Mouse (Mus musculus) left cerebral cortex, adult 18-20 months (tissue): Measurements from ENCODE around the gene Map4k5. TPM values are rescaled to one million over a fixed set of nuclear protein-coding genes. Genes with fewer than 3 reads are reported as not detected.

Experiments used
- DNase-seq, 2 experiments: peaks; one replicate each; pipeline ENCODE4 v3.0.0; 2021 to 2022; ENCODE audit warnings: low spot score in 2 of 2, mixed read lengths in 1 of 2
- total RNA-seq, 2 experiments: library from RNA; stranded (reverse); gene quantifications; 2 replicates each; pipeline ENCODE4 v1.2.3; 2021

The Map4k5 gene
- total RNA-seq, 2 experiments from 2014 or later: 37.6 to 38.6 TPM

DNA sequence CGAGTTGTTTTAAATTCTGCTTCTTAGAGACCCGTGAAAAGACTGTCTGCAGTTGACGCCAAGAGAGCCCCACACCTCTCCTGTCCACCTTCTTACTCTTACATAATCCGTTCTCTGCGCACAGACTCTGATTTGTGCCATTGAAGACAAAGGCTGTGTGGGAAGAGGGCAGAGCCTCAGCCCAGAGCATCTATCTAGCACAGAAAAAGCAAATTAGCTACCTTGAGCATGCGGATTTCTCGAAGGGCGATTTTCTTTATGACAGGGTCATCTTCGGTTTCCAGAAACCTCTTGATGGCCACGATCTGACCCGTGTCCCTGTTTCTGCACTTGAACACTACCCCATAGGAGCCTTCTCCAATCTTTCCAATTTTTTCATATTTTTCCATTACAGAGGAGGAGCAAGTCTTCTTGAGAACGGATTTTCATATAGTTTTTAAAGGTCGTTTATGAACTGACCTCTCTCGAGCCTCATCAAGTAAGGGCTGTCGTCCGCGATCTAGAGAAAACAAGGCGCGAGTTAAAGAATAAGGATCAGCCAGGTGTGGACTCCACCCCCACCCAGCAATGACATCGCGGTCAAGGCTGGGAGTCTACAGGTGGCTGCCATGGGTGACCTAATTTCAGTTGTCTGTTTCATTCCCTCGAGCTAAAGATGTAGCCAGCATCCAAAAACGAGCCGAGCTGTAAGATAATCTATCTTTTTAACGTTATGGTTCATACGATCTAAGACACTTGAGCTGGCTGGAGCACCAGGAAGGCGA, 103.1 kb downstream of the Map4k5 start:
- peak; percentile 14 to 49 for DNase-seq

DNA sequence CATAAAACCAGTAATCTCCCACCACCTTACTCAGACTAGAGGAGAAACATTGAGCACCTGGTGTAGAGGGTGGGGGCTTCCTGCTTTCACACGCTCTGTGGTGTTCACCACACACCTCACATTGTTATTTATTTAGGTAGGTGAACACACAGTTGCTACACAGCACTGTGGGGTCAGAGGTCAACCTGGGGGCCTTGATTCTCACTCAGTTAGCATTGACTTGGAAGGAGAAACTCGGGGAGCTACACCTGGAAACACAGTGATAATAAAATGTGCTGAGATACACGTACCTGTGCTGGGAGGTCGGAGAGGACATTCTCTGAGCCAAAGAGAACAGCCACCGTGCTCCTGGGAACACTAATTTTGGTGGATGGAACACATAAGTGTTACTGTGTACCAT, 104.6 kb downstream of the Map4k5 start:
- DNase-seq: no peak

DNA sequence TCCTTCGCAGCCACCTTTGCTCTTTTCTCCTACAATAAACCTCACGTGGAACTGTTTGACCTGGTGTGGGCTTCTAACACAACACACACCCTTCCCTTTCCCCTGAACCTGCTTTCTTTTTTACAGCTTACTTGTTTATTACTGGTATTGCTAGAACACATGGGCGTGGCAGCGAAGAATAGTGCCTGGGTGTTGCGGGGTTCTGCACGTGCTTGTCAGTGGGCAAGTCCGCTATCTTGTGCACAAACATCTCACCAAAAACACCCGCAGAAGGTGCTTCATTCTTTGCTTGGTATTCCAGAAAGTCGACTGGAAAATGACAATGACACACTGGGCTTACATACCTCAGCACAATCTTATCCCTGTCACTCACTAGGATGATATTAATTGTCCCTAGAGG, 107.5 kb downstream of the Map4k5 start:
- DNase-seq: no peak

DNA sequence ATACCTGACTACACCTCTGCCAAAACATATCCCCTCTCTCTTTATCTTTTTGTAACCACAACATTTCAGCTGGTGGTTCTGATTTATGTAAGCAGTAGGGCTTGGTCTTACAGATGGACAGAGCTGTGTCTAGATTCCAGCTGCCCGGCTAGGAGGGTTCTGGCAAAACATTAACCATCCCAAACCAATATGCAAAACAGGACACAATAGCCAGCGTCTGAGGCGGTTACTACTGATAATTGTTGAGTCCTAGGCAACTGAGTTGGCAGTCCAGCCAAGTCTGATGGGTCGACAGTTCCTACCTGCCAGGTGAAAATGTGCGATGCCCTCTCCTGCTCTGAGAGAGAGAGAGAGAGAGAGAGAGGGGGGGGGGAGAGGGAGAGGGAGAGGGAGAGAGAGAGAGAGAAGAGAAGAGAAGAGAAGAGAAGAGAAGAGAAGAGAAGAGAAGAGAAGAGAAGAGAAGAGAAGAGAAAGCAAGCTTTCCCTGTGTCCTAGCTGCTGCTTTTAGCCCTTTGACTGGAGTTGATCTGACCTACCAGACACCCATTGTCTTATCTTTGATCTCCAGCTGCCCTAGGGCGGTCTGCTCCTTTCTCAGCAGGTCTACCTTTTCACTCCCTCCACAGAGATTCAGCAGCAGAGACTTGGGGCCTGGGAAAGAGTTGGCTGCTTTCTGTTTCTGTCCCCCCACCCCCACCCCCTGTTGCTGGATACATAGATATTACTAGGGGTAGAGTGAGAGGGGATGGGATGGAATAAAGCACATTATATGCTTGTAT, 109.6 kb downstream of the Map4k5 start:
- DNase-seq: no peak

DNA sequence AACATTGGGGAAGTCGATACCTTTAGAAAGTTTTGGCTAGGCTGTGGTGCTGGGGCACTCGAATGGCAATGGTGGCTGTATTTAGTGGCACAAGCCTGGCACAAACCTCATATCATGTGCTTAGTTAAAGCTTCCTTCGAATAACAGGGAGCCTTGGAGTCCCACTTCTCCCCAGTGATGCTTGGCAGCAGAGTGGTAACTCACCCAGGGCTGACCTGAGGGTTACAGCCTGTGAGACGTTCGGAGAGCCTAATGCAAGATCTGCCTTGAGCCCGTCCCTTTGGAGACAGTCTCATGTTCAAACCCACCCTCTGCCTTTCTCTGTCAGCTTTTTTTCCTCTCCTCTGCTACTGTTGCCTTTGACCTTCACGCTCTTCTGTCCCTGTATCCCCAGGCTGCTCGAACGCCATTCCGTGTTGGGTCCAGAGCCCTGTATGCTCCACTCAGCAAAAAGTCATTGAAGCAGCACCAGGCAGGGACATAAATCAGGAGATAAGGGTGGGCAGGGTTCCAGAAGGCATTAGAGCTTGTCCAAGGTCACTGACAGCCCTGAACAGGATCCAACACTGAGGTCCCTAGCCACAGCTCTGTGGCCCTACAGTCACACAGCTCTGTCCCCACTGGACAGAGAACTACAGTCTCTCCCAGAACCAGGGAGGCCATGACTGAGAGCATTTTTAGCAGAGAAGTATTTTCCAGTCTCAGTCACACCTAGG, 110.9 kb downstream of the Map4k5 start:
- no peak for DNase-seq

DNA sequence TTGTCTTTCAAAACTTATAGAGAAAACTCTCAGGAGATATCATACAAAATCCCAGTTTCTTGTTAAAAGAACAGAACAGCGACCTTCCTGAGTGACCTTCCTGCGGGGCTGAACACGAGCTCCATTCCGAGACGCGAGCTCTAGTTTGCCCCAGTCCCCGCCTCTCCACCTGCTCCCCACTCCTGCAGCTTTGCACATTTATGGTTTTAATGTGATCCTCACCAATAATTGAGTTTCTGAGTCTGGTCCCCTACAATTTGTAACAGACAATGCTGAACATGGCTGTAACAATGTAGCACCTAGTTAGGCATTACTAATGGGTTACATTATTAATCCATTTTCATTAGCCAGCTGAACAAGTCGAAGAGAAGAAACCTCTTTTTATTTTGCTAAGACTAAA, 111.5 kb downstream of the Map4k5 start:
- no peak for DNase-seq

DNA sequence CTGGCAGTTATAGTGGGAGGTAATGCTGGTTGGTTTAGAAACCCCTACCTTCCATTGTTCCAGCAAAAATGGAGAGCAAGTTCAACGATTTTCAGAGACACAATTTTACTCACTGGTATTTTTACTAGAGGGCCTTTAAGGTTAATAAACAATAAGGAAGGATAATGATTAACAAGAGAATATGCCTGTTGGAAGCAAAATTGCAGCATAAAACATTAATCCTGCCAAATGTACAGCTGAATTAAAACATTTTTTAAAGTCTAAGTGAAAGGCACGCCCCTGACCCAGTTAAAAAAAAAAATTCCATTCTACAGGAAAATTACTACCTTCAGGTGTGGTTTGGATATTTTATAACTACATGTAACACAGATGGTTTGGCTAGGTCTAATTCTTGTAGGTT, 115.0 kb downstream of the Map4k5 start:
- no peak for DNase-seq

DNA sequence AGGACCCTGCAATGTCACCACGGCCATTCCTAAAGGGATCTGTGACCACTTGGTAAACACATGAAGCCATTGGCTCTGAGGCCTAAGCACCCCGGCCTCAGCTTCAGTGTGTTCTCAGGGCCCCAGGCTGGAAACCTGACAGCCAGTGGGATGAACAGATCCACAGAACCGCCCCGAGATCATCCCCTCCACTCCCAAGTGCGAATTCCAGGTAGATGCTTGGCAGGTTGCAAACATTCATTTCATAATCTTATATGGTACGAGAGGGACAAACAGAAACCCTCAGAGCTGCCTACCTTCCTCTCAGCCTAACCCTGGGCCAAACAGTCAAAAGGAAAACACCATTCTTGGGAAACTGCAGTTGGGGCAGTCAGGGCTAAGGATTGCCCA, 115.7 kb downstream of the Map4k5 start:
- DNase-seq: no peak

DNA sequence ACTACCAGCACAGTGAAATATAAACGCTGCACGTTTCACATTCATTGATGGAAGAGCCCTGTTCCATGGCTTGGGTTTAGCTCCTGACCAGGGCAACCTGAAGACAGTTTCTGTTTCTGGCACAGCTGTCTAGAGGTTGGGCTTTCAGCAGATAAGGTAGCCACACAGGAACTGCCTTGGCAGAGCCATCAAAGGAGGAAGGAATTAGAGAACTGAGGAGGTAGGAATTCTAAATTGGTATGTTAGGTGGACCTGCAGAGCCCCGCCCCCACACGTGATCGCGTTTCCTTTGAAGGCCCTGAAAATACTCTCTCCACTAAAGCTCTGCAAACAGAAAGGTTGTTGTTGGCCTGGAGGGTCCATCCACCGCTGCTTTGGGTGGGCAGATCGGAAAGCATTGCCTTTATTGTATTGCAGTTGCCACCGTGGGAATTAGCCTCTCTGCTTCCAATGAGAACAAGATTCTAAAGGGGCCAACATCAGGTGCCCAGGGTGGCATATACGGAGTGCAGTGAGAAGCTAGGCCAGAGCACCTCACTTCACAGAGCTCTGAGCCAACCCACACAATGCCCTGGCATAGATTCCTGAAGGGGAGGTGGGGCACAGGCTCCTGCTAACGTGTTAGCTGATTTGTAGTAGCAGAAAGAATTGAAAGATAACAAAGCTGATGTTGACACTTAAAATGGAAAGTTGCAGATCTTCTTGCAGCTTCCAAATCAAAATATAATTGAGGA, 116.2 kb downstream of the Map4k5 start:
- DNase-seq: no peak

DNA sequence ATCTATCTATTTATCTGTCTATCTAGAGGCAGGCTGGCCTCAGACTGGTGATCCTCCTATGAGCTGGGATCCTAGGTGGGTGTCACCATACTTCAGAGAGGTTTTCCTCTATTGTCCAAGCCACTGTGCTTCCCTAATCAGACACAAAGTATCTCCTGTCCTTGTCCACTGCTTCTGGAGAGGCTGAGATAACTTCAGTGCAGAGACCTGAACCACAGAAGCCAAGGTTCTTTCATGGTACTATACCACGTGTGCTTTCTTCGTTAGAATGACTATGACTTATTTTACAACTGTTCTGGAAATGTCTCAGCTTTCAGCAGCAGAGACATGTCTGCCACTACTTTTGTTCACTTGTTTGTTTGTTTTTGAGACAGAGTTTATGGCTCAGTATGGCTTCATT, 124.2 kb downstream of the Map4k5 start:
- DNase-seq: no peak

DNA sequence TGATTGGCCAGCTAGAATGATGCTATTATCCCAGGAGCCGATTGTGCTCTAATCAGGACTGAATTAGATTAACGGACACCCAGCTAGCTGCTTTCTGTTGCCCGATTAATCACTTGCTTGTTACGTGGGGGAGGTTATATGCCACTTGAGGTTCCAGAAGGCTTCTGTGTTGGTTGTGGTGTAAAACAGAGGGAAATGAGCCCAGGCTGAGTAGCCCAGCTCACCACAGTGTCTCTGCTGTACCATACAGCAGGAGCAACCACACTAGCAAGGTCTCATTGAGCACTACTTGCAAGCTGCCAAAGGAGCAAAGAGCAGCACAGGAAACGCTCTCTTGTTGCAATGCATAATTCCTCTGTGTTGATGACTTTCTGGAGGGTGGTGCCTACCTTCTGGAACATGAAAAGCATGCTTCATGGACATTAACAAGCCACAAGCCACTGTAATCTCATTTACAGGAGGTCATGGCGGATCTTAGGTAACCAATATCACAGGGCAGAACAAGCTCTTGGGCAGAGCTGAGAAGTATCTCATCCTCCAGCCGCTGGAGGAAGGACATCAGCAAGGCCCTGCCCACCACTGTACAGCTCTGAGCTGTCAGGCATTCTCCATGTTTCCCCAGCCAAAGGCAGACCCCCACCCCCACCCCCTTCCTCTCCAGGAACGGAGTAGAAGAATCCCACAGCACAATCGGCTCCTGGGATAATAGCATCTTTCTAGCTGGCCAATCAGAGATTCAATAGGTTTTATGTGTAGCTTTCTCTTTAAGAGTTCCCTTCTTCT, 125.3 kb downstream of the Map4k5 start:
- DNase-seq: no peak

DNA sequence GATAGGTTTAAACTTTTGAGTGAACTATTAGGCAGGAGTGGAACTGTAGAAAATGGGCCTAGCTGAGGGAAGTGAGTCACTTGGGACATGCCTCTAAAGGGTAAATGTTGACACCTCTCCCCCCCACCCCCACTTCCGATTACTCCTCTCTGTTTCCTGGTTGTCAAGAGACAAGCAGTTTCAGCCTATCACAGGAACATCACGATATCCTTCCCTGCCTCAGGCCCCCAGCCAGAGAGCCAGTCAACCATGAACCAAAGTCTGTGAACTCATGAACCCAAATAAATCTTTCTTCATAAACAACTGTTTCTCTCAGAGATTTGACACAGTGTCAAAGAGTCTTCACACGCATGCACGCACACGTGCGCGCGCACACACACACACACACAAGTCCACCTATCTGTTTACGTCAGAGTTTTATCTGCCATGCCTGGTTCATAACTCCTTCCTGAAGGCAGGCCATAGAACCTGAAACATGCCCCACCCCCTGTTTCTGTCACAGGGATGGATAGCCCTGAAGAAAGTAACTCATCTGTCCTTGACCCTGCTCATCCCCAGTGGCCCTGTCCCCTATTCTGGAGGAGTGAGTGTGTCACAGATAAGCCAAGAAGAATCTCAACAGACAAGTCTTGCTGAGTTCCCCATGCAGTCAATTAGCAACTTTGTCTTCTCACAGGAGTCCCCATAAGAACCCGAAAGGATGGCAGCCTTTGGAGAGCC, 126.7 kb downstream of the Map4k5 start:
- no peak for DNase-seq

DNA sequence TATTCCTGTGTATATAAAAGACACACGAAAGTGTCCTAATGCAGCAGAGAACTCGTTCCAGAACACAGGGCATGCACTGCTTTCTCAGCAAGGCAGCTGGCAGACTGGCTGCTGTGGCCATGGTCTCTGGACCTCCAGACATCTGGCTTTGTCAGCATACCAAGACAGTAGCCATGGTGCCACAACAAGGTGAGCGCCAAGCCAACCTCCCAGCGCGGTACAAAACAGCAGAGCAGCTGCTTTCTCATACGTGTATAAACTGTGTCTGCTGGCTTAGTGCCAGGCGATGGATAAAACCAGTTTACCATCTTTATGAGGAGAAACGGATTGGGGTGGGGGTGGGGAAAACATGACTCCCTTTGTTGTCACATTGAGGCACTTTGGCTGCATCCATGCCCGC, 127.5 kb downstream of the Map4k5 start:
- DNase-seq: no peak

DNA sequence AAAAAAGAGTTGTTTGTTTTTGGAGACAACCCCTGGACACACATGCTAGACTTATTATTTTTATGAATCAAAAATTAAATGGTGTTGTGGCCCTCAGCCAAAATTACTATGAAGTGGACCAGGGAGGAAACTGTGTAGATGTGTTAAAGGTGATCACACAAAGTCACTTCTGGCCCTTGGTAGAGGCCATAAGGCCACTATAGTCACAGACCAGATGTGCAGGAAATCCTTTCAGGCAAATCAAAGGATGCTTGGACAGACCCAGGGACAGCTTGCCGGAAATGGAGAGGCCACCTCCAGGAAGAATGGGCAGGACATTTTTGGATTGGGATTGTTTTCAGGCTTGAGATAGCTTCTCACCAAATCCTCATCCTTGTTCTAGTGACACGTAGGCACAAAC, 131.4 kb downstream of the Map4k5 start:
- DNase-seq: no peak

DNA sequence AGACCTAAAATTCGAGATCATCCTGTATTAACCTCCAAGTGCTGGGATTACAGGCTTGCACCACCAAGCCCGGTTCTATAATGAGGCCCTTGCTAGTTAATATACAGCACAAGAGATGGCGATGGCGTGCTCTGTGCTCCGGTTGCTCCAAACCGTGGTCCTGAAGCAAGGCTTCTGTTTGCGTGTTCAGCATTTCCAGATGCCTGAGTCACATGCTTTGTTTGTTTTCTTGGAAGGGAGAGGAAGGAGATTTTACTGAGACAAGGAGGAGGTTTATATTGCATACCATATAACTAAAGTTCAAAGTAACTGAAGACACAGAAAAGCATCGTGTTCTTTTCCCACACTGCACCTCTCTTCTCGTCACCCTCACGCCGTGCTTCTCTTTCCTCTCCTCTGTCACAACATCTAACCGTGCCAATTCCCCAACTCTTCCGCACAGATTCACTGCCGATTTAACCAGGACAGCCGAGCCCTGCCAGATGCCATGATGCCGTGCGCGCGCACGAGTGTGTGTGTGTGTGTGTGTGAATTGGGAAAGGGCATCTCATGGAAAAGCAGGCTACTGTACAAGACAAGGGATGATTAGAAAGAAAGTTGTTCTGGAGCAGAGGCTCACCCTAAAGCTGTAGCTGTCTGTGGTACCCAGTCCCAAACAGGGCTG, 132.1 kb downstream of the Map4k5 start:
- DNase-seq: no peak

DNA sequence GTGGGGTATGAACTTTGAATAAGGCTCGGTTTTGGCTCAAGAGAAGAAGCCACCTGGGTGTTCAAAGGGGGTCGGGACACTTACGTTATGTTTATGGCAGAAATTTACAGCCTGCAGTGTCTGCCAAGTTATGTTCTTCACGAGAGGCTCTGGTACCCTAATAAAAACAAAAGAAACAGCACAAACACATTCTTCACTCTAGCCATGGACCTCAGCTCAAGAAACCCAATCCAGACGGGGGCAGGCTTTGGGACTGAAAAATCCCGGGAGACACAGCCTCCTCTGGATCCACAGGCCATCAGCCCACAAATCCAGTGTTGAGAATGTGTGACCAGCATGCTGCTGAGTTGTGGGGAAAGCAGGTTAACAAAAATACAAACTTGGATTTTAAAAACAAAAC, 133.0 kb downstream of the Map4k5 start:
- DNase-seq: no peak

DNA sequence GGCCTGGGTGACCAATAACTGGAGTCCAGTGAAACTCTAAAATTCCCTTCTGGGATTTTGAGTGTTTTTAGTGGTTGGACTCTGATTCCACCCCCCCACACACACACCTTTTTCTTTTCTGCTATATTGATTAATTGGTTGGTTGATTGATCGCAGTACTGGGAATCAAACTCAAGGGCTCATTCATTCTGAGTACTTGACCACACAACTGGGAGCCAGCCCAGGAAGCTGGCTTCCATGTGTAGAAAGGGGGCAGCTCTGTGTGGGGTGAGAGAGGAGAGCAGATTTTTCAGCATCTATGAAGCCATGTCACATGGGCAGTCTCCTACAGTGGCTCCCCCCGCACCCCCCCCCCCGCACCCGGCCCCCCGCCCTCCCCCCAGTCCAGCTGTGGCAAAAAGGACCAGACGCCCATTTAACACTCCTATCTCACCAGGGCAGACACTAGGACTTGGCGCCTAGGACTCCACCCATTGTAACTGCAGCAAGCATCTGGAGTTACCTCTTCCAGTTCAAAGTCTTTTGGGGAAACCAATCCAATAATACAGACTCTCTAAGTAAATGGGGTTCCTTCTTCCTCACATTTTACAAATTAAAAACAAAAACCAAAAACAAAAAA, 133.6 kb downstream of the Map4k5 start:
- DNase-seq: no peak

DNA sequence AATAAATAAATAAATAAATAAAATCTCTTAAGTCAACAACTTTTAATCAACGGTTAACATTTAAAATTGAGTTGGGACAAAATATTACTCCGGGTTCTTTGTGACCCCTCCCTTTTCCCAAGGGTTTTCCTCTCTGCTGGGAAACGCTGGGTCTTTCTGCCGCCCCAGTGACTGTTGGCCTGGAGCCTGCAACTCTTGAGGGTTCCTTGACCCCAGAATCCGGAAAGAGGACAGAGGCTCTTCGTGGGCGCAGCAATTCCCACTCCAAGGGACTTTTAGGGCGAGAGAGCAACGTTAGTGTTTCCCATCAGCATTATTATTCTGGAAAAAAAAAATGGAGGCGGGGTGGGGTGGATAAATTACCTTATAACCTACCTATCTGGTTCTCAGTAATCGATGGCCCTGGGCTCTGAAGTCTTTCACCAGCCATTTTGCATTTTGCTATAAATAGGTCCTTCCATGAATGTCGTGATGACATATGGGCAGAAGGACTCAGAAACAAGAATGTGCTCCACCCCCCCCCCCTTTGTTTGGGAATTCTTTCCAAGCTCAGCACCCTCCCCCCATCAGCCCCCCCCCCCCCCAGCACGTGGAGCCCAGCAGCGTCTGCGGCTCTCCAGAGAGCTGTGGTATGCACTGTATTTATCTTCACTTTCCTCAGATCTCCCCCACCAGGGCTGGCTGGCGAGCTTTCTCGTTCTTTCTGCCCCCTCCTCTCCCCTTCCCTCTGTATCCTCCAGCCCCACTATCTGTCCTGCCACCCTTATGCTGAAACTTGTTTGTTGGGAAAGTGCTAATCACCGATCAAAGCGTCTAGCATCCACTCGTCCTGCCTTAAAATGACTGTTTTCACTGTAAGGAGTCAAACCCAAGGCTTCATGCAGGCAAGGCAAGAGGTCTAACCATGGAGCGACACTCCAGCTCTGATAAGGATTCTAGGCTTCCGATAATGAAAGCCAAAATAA, 134.5 kb downstream of the Map4k5 start:
- no peak for DNase-seq
